Mouse (Mus musculus) inflammation-experienced regulatory T-cells (primary cell): ENCODE measurements around the gene Skint11. TPM values are rescaled to one million over a fixed set of nuclear protein-coding genes. Genes with fewer than 3 reads are reported as not detected.

ENCODE experiments used
- polyA plus RNA-seq, 2 experiments: library from polyadenylated mRNA; unstranded; fragments of 100-300 nt; shearing (Covaris generic); gene quantifications; one replicate each; pipeline ENCODE4 v1.2.1; 2017

Skint11 gene
- polyA plus RNA-seq: under 1 TPM in 1 of 2 experiments, not detected in 1; 0.82 TPM

DNA sequence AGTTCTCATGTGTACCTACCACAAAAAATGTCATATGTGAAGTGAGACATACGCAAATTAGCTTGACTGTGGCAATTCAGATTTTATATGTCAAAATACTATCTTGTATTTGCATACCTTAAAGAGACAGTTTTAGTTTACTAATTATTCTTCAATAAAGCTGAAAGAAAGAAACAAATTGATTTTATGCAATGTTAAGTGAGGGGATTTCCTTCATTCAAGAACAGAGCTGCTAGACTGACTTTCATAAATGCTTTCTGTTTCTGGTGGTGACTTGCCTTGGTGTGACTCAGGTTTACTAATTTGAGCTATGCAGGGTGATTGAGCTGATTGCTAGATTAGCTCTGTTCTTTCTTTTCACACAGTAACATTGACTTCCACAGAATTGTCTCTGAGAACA, at the start of gene Skint11:
Gene Skint11, plus strand, starts transcription at position 301 of the 400 bp plus-strand sequence.

Other genes with a start within 250 kb of the Skint11 start
- gene Skint5, start 163.9 kb upstream of the Skint11 start, polyA plus RNA-seq: 1 to 10 TPM in 1 of 2 experiments, under 1 TPM in 1; 0.13 to 1.4 TPM
- gene Trabd2b, start 243.3 kb downstream of the Skint11 start, polyA plus RNA-seq: under 1 TPM in 1 of 2 experiments, not detected in 1; 0.12 TPM